Mouse (Mus musculus) urinary bladder, adult 2 months (tissue): Measurements from ENCODE around the gene Nup107. TPM values are rescaled to one million over a fixed set of nuclear protein-coding genes. Genes with fewer than 3 reads are reported as not detected.

Source experiments
- DNase-seq: peaks from one replicate; pipeline ENCODE4 v3.0.0; 2022; ENCODE audit warnings: low spot score
- polyA plus RNA-seq: library from polyadenylated mRNA; depleted of rRNA; stranded (reverse); fragments of >200 nt; gene quantifications from 2 replicates; pipeline ENCODE4 v1.2.3, GENCODE M21; 2012; rRNA removed

The Nup107 gene
- polyA plus RNA-seq, 1 experiment = 17.5 TPM

DNA sequence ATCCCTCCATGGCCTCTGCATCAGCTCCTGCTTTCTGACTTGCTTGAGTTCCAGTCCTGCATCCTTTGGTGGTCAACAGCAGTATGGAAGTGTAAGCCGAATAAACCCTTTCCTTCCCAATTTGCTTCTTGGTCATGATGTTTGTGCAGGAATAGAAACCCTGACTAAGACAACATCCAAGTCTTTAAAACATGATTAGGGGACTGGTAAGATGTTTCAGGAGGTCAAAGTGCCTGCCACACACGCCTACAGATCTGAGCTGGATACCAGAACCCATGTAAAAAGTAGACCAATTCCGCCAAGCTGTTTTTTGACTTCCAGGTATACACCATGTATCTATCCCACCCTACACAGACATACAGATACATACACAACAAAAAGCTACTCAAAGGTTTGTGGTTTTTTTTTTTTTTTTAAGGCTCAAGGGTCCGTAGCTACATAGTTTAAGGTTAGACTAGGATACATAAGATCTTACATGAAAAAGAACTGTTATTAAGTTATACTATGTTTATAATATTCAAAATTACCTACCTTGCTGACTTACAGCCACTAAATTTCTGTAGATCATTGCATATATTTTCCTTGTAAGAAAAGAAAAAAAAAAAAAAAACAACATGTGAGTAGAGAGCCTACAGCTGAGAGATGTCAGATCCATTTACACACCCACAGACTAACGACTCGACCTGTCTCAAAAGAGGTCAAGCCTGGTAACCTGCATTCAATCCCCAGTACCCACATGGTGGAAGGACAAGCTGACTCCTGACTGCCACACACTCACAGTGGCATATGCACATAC is 91.3 kb downstream of the Nup107 start:
- no peak for DNase-seq

Other genes with a start within 250 kb of the Nup107 start
- gene Cpm, start 163.2 kb downstream of the Nup107 start, polyA plus RNA-seq = 3.8 and 4.1 TPM in 2 replicates
- gene Mdm2, start 81.9 kb downstream of the Nup107 start, polyA plus RNA-seq = 65.3 and 70.2 TPM in 2 replicates
- 12.1 and 12.4 TPM in 2 replicates for gene Slc35e3, start 46.3 kb downstream of the Nup107 start, polyA plus RNA-seq
- gene Rap1b, start 53.3 kb upstream of the Nup107 start, polyA plus RNA-seq = 114 TPM in 2 replicates